Mouse (Mus musculus) MEL (cell line): ENCODE measurements around the gene Nelfb. TPM values are rescaled to one million over a fixed set of nuclear protein-coding genes. Genes with fewer than 3 reads are reported as not detected.

Experiments
- DNase-seq: peaks from one replicate; pipeline ENCODE4 v3.0.0; 2011; ENCODE audit warnings: low read depth, low spot score
- H3K27ac ChIP-seq: 2 replicates; pipeline ENCODE4 v1.5.1; 2012; ENCODE audit warnings: low read depth, mild to moderate bottlenecking, control low read depth, low read length, moderate library complexity; ENCODE audit not compliant: control insufficient read depth
- H3K27me3 ChIP-seq, 2 experiments: fragments of 150-350 bp in 1 of 2; sonication (generic) in 1 of 2; 2 replicates each; pipeline ENCODE4 v1.6.1; 2012; ENCODE audit warnings: low read length in 2 of 2, mild to moderate bottlenecking in 2 of 2, improper control_type of control experiment in 1 of 2, moderate library complexity in 1 of 2; ENCODE audit not compliant: insufficient read depth in 2 of 2, control insufficient read depth in 1 of 2
- H3K36me3 ChIP-seq, 2 experiments: 2 replicates each; pipeline ENCODE4 v1.6.1; 2012 to 2014; ENCODE audit warnings: low read length in 2 of 2, improper control_type of control experiment in 1 of 2, inconsistent platforms in 1 of 2, mild to moderate bottlenecking in 1 of 2; ENCODE audit not compliant: insufficient read depth in 2 of 2, control insufficient read depth in 1 of 2
- H3K4me1 ChIP-seq, 2 experiments: fragments of 150-350 bp in 1 of 2; sonication (generic) in 1 of 2; 2 replicates each; pipeline ENCODE4 v1.6.1; 2012; ENCODE audit warnings: low read length in 2 of 2, improper control_type of control experiment in 1 of 2, mild to moderate bottlenecking in 1 of 2; ENCODE audit not compliant: insufficient read depth in 2 of 2, control insufficient read depth in 1 of 2
- H3K4me3 ChIP-seq, 2 experiments: fragments of 150-350 bp in 1 of 2; sonication (generic) in 1 of 2; 2 replicates each; pipeline ENCODE4 v1.5.1; 2012; ENCODE audit warnings: low read depth in 2 of 2, low read length in 2 of 2, mild to moderate bottlenecking in 2 of 2, moderate library complexity in 2 of 2, control low read depth in 1 of 2, improper control_type of control experiment in 1 of 2; ENCODE audit not compliant: control insufficient read depth in 1 of 2, insufficient read depth in 1 of 2
- H3K79me2 ChIP-seq: 2 replicates; pipeline ENCODE4 v1.6.1; 2012; ENCODE audit warnings: mild to moderate bottlenecking, low read length, moderate library complexity; ENCODE audit not compliant: control insufficient read depth, poor library complexity, insufficient read depth
- H3K9ac ChIP-seq: 2 replicates; pipeline ENCODE4 v1.6.1; 2012; ENCODE audit warnings: low read depth, mild to moderate bottlenecking, control low read depth, low read length, moderate library complexity; ENCODE audit not compliant: control insufficient read depth, poor library complexity, severe bottlenecking
- H3K9me3 ChIP-seq: fragments of 150-350 bp; sonication (generic); replicated peaks from 2 replicates; pipeline ENCODE4 v1.6.1; 2012; ENCODE audit warnings: mild to moderate bottlenecking, low read length, improper control_type of control experiment, moderate library complexity; ENCODE audit not compliant: insufficient read depth
- CHD1 ChIP-seq: IDR thresholded peaks from 2 replicates; pipeline ENCODE4 v1.6.1; 2012; ENCODE audit warnings: low read depth, mild to moderate bottlenecking, inconsistent platforms, low read length, improper control_type of control experiment
- CHD2 ChIP-seq: IDR thresholded peaks from 2 replicates; pipeline ENCODE4 v1.6.1; 2011; ENCODE audit warnings: low read length, improper control_type of control experiment
- CTCF ChIP-seq, 3 experiments: IDR thresholded peaks in 2 of 3; conservative IDR thresholded peaks in 1 of 3; 2 replicates each; pipeline ENCODE4 v1.5.1; 2011 to 2012; ENCODE audit warnings: low read length in 3 of 3, low read depth in 2 of 3, mild to moderate bottlenecking in 2 of 3, improper control_type of control experiment in 1 of 3, inconsistent platforms in 1 of 3, mixed read lengths in 1 of 3, moderate library complexity in 1 of 3; ENCODE audit not compliant: control insufficient read depth in 1 of 3, insufficient read depth in 1 of 3, poor library complexity in 1 of 3, severe bottlenecking in 1 of 3
- E2F4 ChIP-seq: IDR thresholded peaks from 2 replicates; pipeline ENCODE4 v1.6.1; 2011; ENCODE audit warnings: low read depth, low read length, improper control_type of control experiment, borderline replicate concordance
- ELF1 ChIP-seq: IDR thresholded peaks from 2 replicates; pipeline ENCODE4 v1.6.1; 2014; ENCODE audit warnings: low read depth, mild to moderate bottlenecking, inconsistent platforms, low read length, improper control_type of control experiment, moderate library complexity
- GABPA ChIP-seq: IDR thresholded peaks from 2 replicates; pipeline ENCODE4 v1.6.1; 2012; ENCODE audit warnings: low read depth, mild to moderate bottlenecking, inconsistent platforms, low read length, improper control_type of control experiment, moderate library complexity
- GATA1 ChIP-seq: IDR thresholded peaks from 2 replicates; pipeline ENCODE4 v1.6.1; 2011; ENCODE audit warnings: low read depth, low read length, improper control_type of control experiment
- HCFC1 ChIP-seq: IDR thresholded peaks from 2 replicates; pipeline ENCODE4 v1.6.1; 2012; ENCODE audit warnings: low read depth, mild to moderate bottlenecking, inconsistent platforms, low read length, improper control_type of control experiment, moderate library complexity
- JUND ChIP-seq: IDR thresholded peaks from 2 replicates; pipeline ENCODE4 v1.6.1; 2011; ENCODE audit warnings: low read depth, mild to moderate bottlenecking, improper control_type of control experiment, low read length
- KAT2A ChIP-seq: conservative IDR thresholded peaks from 2 replicates; pipeline ENCODE4 v1.6.1; 2012; ENCODE audit warnings: low read depth, low read length, improper control_type of control experiment, inconsistent platforms
- MAFK ChIP-seq: IDR thresholded peaks from 2 replicates; pipeline ENCODE4 v1.6.1; 2011; ENCODE audit warnings: low read depth, mild to moderate bottlenecking, low read length, improper control_type of control experiment, borderline replicate concordance
- MAX ChIP-seq: IDR thresholded peaks from 2 replicates; pipeline ENCODE4 v1.6.1; 2011; ENCODE audit warnings: low read length, improper control_type of control experiment
- MAZ ChIP-seq: IDR thresholded peaks from 2 replicates; pipeline ENCODE4 v1.6.1; 2012; ENCODE audit warnings: low read depth, mild to moderate bottlenecking, inconsistent platforms, low read length, improper control_type of control experiment
- MEF2A ChIP-seq: IDR thresholded peaks from 2 replicates; pipeline ENCODE4 v1.6.1; 2014; ENCODE audit warnings: low read depth, mild to moderate bottlenecking, inconsistent platforms, low read length, improper control_type of control experiment; ENCODE audit not compliant: poor library complexity, insufficient replicate concordance, severe bottlenecking; ENCODE audit errors: extremely low read depth
- MYB ChIP-seq: IDR thresholded peaks from 2 replicates; pipeline ENCODE4 v1.6.1; 2011; ENCODE audit warnings: mild to moderate bottlenecking, low read depth, low read length, improper control_type of control experiment
- MYC ChIP-seq: IDR thresholded peaks from 2 replicates; pipeline ENCODE4 v1.6.1; 2011; ENCODE audit warnings: low read depth, mild to moderate bottlenecking, low read length, improper control_type of control experiment, moderate library complexity
- NELFE ChIP-seq: IDR thresholded peaks from 2 replicates; pipeline ENCODE4 v1.6.1; 2011; ENCODE audit warnings: low read depth, low read length, improper control_type of control experiment
- NRF1 ChIP-seq: IDR thresholded peaks from 2 replicates; pipeline ENCODE4 v1.6.1; 2014; ENCODE audit warnings: low read depth, mild to moderate bottlenecking, inconsistent platforms, low read length, improper control_type of control experiment, moderate library complexity; ENCODE audit not compliant: poor library complexity, insufficient read depth, severe bottlenecking
- POLR2AphosphoS2 ChIP-seq: IDR thresholded peaks from 2 replicates; pipeline ENCODE4 v1.6.1; 2011; ENCODE audit warnings: low read length, improper control_type of control experiment
- POLR2AphosphoS5 ChIP-seq: IDR thresholded peaks from 2 replicates; pipeline ENCODE4 v1.6.1; 2012; ENCODE audit warnings: low read depth, borderline replicate concordance, mild to moderate bottlenecking, inconsistent platforms, low read length, moderate library complexity, mixed read lengths
- RAD21 ChIP-seq: IDR thresholded peaks from 2 replicates; pipeline ENCODE4 v1.6.1; 2011; ENCODE audit warnings: mild to moderate bottlenecking, low read depth, low read length, improper control_type of control experiment
- RCOR1 ChIP-seq: IDR thresholded peaks from 2 replicates; pipeline ENCODE4 v1.6.1; 2012; ENCODE audit warnings: low read depth, mild to moderate bottlenecking, inconsistent platforms, low read length, improper control_type of control experiment
- SIN3A ChIP-seq: IDR thresholded peaks from 2 replicates; pipeline ENCODE4 v1.6.1; 2012; ENCODE audit warnings: low read length, improper control_type of control experiment, inconsistent platforms
- SMC3 ChIP-seq: IDR thresholded peaks from 2 replicates; pipeline ENCODE4 v1.6.1; 2011; ENCODE audit warnings: low read depth, low read length, improper control_type of control experiment
- TAL1 ChIP-seq: IDR thresholded peaks from 2 replicates; pipeline ENCODE4 v1.6.1; 2012; ENCODE audit warnings: mild to moderate bottlenecking, inconsistent platforms, low read length, moderate library complexity, mixed read lengths
- USF1 ChIP-seq: IDR thresholded peaks from 2 replicates; pipeline ENCODE4 v1.6.1; 2014; ENCODE audit warnings: low read depth, mild to moderate bottlenecking, inconsistent platforms, low read length, improper control_type of control experiment, moderate library complexity
- USF2 ChIP-seq, 2 experiments: IDR thresholded peaks; 2 replicates each; pipeline ENCODE4 v1.6.1; 2011 to 2012; ENCODE audit warnings: improper control_type of control experiment in 2 of 2, low read length in 2 of 2, borderline replicate concordance in 1 of 2, inconsistent platforms in 1 of 2, low read depth in 1 of 2, mild to moderate bottlenecking in 1 of 2; ENCODE audit not compliant: insufficient read depth in 1 of 2
- ZC3H11A ChIP-seq: IDR thresholded peaks from 2 replicates; pipeline ENCODE4 v1.6.1; 2012; ENCODE audit warnings: low read depth, mild to moderate bottlenecking, inconsistent platforms, low read length, improper control_type of control experiment
- ZKSCAN1 ChIP-seq: IDR thresholded peaks from 2 replicates; pipeline ENCODE4 v1.6.1; 2012; ENCODE audit warnings: low read depth, mild to moderate bottlenecking, inconsistent platforms, low read length, improper control_type of control experiment, moderate library complexity
- ZMIZ1 ChIP-seq: IDR thresholded peaks from 2 replicates; pipeline ENCODE4 v1.6.1; 2012; ENCODE audit warnings: low read depth, mild to moderate bottlenecking, inconsistent platforms, low read length, improper control_type of control experiment, moderate library complexity
- ZNF384 ChIP-seq: IDR thresholded peaks from 2 replicates; pipeline ENCODE4 v1.6.1; 2012; ENCODE audit warnings: low read depth, mild to moderate bottlenecking, inconsistent platforms, low read length, improper control_type of control experiment
- polyA plus RNA-seq, 2 experiments: library from polyadenylated mRNA; stranded (reverse) in 1 of 2; unstranded in 1 of 2; fragments of >175 nt in 1 of 2; fragments of >200 nt in 1 of 2; gene quantifications; 2 replicates each; pipeline versions ENCODE4 v1.2.1 to v1.2.4; 2012; ENCODE audit warnings: low replicate concordance in 2 of 2, low read depth in 1 of 2; ENCODE audit not compliant: insufficient read length in 2 of 2, insufficient read depth in 1 of 2, missing spikeins in 1 of 2
- total RNA-seq: library from RNA; depleted of rRNA; stranded (reverse); fragments of 300-350 nt; gene quantifications from 2 replicates; pipeline ENCODE4 v1.2.3, GENCODE M21; 2012

The Nelfb gene
- total and polyA plus RNA-seq, 3 experiments = 62.9 to 83.5 TPM; not detected in 1

GRCm38 (mm10) chr2:25224766-25225752, 13.8 kb upstream of the Nelfb start (continued):
- TF ChIP-seq MEF2A (no peak), CHD2 (peak; percentile 80), MYB (no peak), ZMIZ1 (peak; percentile 53; the same call in 1 of the 2 replicates), ZKSCAN1 (no peak), MAFK (no peak), MYC (no peak; the same call in 1 of the 2 replicates), CTCF (IDR thresholded peaks at IDR 0.05 in 2 of 3, conservative IDR thresholded peaks at IDR 0.05 in 1 of 3; ENCODE audit: control insufficient read depth in 1 of 3, insufficient read depth in 1 of 3, low read depth in 2 of 3, low read length in 3 of 3, poor library complexity in 1 of 3, severe bottlenecking in 1 of 3) (no peak), POLR2AphosphoS5 (no peak), E2F4 (no peak), RCOR1 (no peak), USF1 (0 out of 2 replicates have a peak, but pooled peaks have one; percentile 9), SIN3A (peak; percentile 59; the same call in 1 of the 2 replicates), CHD1 (peak; percentile 77; the same call in 1 of the 2 replicates), GABPA (no peak), ELF1 (peak; percentile 73), HCFC1 (peak; percentile 74), RAD21 (no peak), GATA1 (0 out of 2 replicates have a peak, but pooled peaks have one; percentile 5), POLR2AphosphoS2 (no peak; the same call in 1 of the 2 replicates), NRF1 (peak; percentile 72), KAT2A (no peak; the same call in 1 of the 2 replicates)

GRCm38 (mm10) chr2:25224492-25224765, 13.1 kb upstream of the Nelfb start, which contains the start of gene Tubb4b:
TSS of gene Tubb4b (minus strand) at chr2:25224702.
- DNase-seq = no peak
- no peaks in the 10 kb centered on the region for H3K9me3 ChIP-seq
- peak within 1 kb of the TSS; percentile 100 for H3K27ac ChIP-seq
- peaks cover 6 to 18% of the 10 kb centered on the region in 2 experiments; a peak in 3 of 4 replicates for H3K4me1 ChIP-seq
- no peaks in the 10 kb centered on the region for H3K27me3 ChIP-seq
- H3K36me3 ChIP-seq = peaks cover 6 to 8% of the 10 kb centered on the region in 2 experiments
- H3K9ac ChIP-seq = peak within 1 kb of the TSS; percentile 99
- H3K79me2 ChIP-seq = peaks cover 17% of the 10 kb centered on the region
- peak within 1 kb of the TSS; percentile 96 to 97 for H3K4me3 ChIP-seq
- peak; percentile 100 for TF ChIP-seq POLR2AphosphoS2
- no peak; the same call in 1 of the 2 replicates for TF ChIP-seq MAX
- no peak for TF ChIP-seq MEF2A
- no peak for TF ChIP-seq CHD2
- no peak for TF ChIP-seq TAL1
- no peak for TF ChIP-seq JUND
- no peak for TF ChIP-seq MAZ
- TF ChIP-seq CTCF (IDR thresholded peaks at IDR 0.05 in 2 of 3, conservative IDR thresholded peaks at IDR 0.05 in 1 of 3; ENCODE audit: control insufficient read depth in 1 of 3, insufficient read depth in 1 of 3, low read depth in 2 of 3, low read length in 3 of 3, poor library complexity in 1 of 3, severe bottlenecking in 1 of 3) = no peak
- no peak for TF ChIP-seq ZC3H11A
- TF ChIP-seq ZMIZ1 = peak; percentile 99
- TF ChIP-seq ZNF384 = no peak
- no peak for TF ChIP-seq USF1
- no peak for TF ChIP-seq USF2 (IDR thresholded peaks at IDR 0.05; ENCODE audit: borderline replicate concordance in 1 of 2, insufficient read depth in 1 of 2, low read depth in 1 of 2, low read length in 2 of 2)
- 0 out of 2 replicates have a peak, but pooled peaks have one; percentile 9 for TF ChIP-seq KAT2A
- peak; percentile 99 for TF ChIP-seq NELFE
- TF ChIP-seq NRF1 = peak; percentile 61; the same call in 1 of the 2 replicates
- TF ChIP-seq MYC = peak; percentile 79
- no peak for TF ChIP-seq RAD21
- TF ChIP-seq SMC3 = no peak
